Mouse (Mus musculus) embryonic facial prominence, embryonic 12.5 days (tissue): Measurements from ENCODE around the gene Hrc. TPM values are rescaled to one million over a fixed set of nuclear protein-coding genes. Genes with fewer than 3 reads are reported as not detected.

ENCODE experiments used
- ATAC-seq: fragments of 200-750 bp; cut with Nextera tagmentation; 2 replicates; pipeline ENCODE4 v1.8.0; 2017; ENCODE audit not compliant: insufficient number of reproducible peaks, insufficient read depth, low FRiP score, low TSS enrichment
- H3K27ac ChIP-seq: fragments of 300-500 bp; sonication (generic); 2 replicates; pipeline ENCODE4 v1.5.1; 2016; ENCODE audit warnings: mild to moderate bottlenecking
- H3K27me3 ChIP-seq: fragments of 300-500 bp; sonication (generic); 2 replicates; pipeline ENCODE4 v1.6.1; 2016; ENCODE audit warnings: mild to moderate bottlenecking, moderate library complexity
- H3K36me3 ChIP-seq: fragments of 300-500 bp; sonication (generic); 2 replicates; pipeline ENCODE4 v1.6.1; 2016; ENCODE audit warnings: mild to moderate bottlenecking
- H3K4me1 ChIP-seq: fragments of 300-500 bp; sonication (generic); 2 replicates; pipeline ENCODE4 v1.6.1; 2016
- H3K4me2 ChIP-seq: fragments of 300-500 bp; sonication (generic); replicated peaks from 2 replicates; pipeline ENCODE4 v1.6.1; 2016; ENCODE audit warnings: mild to moderate bottlenecking, moderate library complexity
- H3K4me3 ChIP-seq: fragments of 300-500 bp; sonication (generic); 2 replicates; pipeline ENCODE4 v1.5.1; 2016; ENCODE audit warnings: mild to moderate bottlenecking
- H3K9ac ChIP-seq: fragments of 300-500 bp; sonication (generic); 2 replicates; pipeline ENCODE4 v1.6.1; 2016; ENCODE audit warnings: mild to moderate bottlenecking, moderate library complexity
- H3K9me3 ChIP-seq: fragments of 300-500 bp; sonication (generic); 2 replicates; pipeline ENCODE4 v1.6.1; 2016; ENCODE audit warnings: mild to moderate bottlenecking, moderate library complexity
- WGBS: fragments of 180-500 bp; shearing (Covaris S2); methylation state at CpG from one replicate; pipeline ENCODE4 v1.1.7; 2016; 5-methylcytosine and 5-hydroxymethylcytosine counted together
- polyA plus RNA-seq: library from polyadenylated mRNA; unstranded; fragments of >200 nt; fragmentation: Nextera tagmentation; extraction: Ambion mirVana; gene quantifications from 2 replicates; pipeline ENCODE4 v1.2.1, GENCODE M21; 2016

The Hrc gene
- polyA plus RNA-seq, 1 experiment from 2014 or later: 1.5 TPM

DNA sequence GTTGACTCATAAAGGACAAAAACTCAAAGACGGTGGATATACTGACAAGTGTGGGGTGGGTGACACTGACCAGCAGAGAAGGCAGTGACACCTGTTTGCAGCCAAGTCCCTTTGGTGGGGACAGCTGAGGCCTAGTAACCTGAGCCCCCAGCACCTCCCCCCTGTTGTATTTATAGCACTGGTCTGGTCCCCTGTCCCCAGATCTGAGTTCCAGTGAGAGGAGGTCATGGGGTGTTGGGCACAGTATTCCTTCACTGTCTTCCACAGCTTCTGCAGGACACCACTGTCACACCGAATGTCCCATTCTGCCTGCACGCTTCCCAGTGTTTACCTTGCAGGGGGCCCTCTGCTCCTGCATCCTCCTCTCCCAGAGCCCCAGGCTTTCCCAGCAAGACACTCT lies 485 bp upstream of the Hrc start:
- Histone ChIP-seq H3K4me3 (no peak overlapping the region), H3K4me1 (peaks cover 38% of the 10 kb centered on the region), H3K36me3 (no peaks in the 10 kb centered on the region), H3K27me3 (no peaks in the 10 kb centered on the region), H3K9ac (0 out of 2 replicates have a peak overlapping the region, but pooled peaks have one; percentile 54), H3K27ac (peak overlapping the region; percentile 18; the same call in 1 of the 2 replicates), H3K4me2 (peak overlapping the region; percentile 78; the same call in 1 of the 2 replicates), H3K9me3 (no peaks in the 10 kb centered on the region)
- no peak for ATAC-seq
- 24% methylated on average over 3 of the region's 3 CpGs for WGBS

GRCm38 (mm10) chr7:45336319-45336718 lies 1.2 kb downstream of the Hrc start:
- Histone ChIP-seq H3K4me2 (no peak overlapping the region), H3K27me3 (no peaks in the 10 kb centered on the region), H3K9ac (no peak overlapping the region), H3K36me3 (no peaks in the 10 kb centered on the region), H3K9me3 (no peaks in the 10 kb centered on the region), H3K4me1 (peaks cover 52% of the 10 kb centered on the region), H3K27ac (no peak overlapping the region), H3K4me3 (no peak overlapping the region)
- WGBS: 91% methylated on average over 4 of the region's 4 CpGs
- no peak for ATAC-seq

GRCm38 (mm10) chr7:45337469-45337868 lies 2.4 kb downstream of the Hrc start:
- H3K27ac ChIP-seq: peak overlapping the region; percentile 18; the same call in 1 of the 2 replicates
- WGBS: 15% methylated on average over 4 of the region's 4 CpGs
- no peak for ATAC-seq
- peaks cover 51% of the 10 kb centered on the region for H3K4me1 ChIP-seq
- H3K9me3 ChIP-seq: no peaks in the 10 kb centered on the region
- no peak overlapping the region for H3K9ac ChIP-seq
- no peaks in the 10 kb centered on the region for H3K27me3 ChIP-seq
- peak overlapping the region; percentile 93; the same call in 1 of the 2 replicates for H3K4me2 ChIP-seq
- H3K4me3 ChIP-seq: no peak overlapping the region
- no peaks in the 10 kb centered on the region for H3K36me3 ChIP-seq

DNA sequence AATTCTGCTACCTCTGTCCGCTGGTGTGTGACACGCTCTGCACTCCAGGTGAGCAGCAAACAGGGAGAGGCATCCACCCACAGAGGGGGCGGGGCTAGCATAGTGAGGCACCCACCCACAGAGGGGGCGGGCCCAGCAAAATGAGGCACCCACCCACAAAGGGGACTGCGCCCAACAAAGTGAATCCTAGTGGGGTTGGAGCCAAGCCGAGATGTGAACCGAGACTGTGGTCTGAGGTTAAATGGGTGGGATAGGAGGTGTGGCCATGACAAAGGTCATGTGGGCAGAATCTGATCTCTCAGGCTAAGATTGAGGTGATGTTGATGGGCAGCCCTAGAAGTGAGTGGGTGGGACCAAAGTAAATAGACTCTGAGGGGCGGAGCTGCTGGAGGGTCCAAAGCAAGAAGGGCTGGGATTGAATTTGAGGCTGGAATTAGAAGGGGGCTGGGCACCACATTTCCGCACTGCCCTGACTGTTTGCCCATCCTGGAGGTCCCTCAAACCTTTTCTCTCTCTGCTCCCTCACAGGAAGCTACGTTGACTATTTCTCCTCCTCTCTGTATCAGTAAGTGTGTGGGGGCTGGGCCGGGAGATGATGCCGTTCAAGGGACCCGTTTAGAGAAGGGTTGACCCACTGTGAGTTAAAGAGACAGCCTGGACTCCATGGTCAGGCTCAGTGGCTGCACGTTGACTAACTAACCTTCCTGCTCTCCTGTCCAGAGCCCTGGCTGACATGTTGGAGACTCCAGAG lies 3.2 kb downstream of the Hrc start:
- Histone ChIP-seq H3K9ac (peak overlapping the region; percentile 63), H3K4me1 (peaks cover 46% of the 10 kb centered on the region), H3K4me3 (peak overlapping the region; percentile 52), H3K36me3 (no peaks in the 10 kb centered on the region), H3K27me3 (no peaks in the 10 kb centered on the region), H3K4me2 (peak overlapping the region; percentile 93), H3K9me3 (no peaks in the 10 kb centered on the region), H3K27ac (peak overlapping the region; percentile 37; the same call in 1 of the 2 replicates)
- 3% methylated on average over 14 of the region's 14 CpGs for WGBS
- 0 out of 2 replicates have a peak, but pooled peaks have one; percentile 10 for ATAC-seq

DNA sequence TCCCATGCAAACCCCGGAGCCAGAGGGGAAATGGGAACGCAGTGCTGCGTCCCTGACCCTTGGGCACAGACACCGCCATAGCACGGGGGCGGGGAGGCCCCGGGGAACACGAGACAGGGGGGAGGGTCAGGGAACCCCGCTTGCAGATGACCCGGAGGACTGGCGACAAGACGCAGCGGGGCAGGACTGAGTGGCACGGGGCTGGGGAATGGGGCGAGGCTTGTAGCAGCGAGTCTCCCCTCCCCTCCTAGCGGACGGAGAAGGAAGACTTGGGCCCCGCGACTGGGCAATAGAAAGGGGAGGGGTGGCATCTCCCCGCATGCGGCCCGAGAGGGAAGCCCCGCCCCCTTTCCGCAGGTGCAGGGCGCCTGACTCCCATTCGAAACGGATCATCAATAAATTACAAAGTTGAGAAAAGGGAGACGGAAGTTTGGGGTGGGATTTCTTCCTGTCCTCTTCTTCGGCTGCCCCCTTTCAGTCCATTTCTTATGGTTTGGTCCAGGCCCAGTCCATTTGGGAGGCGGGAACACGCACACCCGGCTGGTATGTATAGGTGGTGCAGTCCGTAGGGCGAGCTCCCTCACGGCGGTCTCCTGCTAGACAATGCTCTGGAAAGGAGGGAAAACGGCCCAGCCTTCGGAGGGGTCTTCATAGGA lies 4.4 kb downstream of the Hrc start:
- peak overlapping the region; percentile 50 for H3K27ac ChIP-seq
- H3K4me1 ChIP-seq: peaks cover 41% of the 10 kb centered on the region
- no peaks in the 10 kb centered on the region for H3K9me3 ChIP-seq
- no peaks in the 10 kb centered on the region; the same call in 1 of the 2 replicates for H3K27me3 ChIP-seq
- peak overlapping the region; percentile 63 for H3K9ac ChIP-seq
- H3K4me2 ChIP-seq: peak overlapping the region; percentile 93
- no peaks in the 10 kb centered on the region for H3K36me3 ChIP-seq
- WGBS: under 1% methylated on average over 38 of the region's 39 CpGs
- peak overlapping the region; percentile 52 for H3K4me3 ChIP-seq
- peak; percentile 74 for ATAC-seq

DNA sequence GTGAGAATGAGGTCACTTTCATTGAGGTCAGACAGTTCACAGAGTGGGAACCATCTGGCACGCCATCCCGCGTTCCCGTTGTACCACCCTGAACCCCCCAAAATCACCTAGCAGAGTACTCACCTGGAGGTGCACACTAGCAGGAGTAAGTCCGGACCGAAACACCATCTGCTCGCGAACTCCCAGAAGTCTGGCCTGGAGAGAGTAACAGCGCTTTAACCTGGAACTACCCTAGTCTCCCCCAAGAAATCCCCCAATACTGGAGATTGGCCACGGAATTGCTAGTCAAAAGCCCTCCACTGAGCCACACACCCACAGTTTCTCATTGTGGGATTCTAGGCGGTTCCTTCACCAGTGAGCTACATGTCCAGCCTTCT lies 5.0 kb downstream of the Hrc start:
- no peak for ATAC-seq
- peak overlapping the region; percentile 50 for H3K27ac ChIP-seq
- peak overlapping the region; percentile 93 for H3K4me2 ChIP-seq
- no peaks in the 10 kb centered on the region for H3K36me3 ChIP-seq
- no peaks in the 10 kb centered on the region; the same call in 1 of the 2 replicates for H3K27me3 ChIP-seq
- peaks cover 36% of the 10 kb centered on the region for H3K4me1 ChIP-seq
- H3K9ac ChIP-seq: peak overlapping the region; percentile 63
- 1% methylated on average over 11 of the region's 11 CpGs for WGBS
- peak overlapping the region; percentile 52 for H3K4me3 ChIP-seq
- no peaks in the 10 kb centered on the region for H3K9me3 ChIP-seq

DNA sequence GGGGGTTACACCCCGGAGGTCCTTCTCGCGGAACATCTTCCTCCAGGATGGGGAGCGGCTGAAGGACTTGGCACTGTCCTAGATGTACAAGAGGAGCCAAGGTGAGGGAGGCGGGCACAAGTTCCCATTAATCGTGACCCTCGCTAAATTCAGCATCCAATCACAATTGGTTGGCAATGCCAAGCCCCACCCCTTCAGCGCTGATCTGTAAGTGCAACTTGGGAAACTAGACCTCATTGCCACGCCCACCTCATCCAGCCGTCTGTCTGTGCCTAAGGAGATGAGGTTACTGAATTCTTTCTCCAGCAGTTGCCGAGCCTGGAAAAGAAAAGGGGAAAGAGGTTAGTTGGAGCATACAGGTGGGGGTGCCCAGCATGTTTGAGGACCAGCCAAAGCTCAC lies 5.6 kb downstream of the Hrc start:
- Histone ChIP-seq H3K27ac (peak overlapping the region; percentile 72), H3K36me3 (no peaks in the 10 kb centered on the region), H3K4me2 (peak overlapping the region; percentile 93), H3K9ac (peak overlapping the region; percentile 63), H3K9me3 (no peaks in the 10 kb centered on the region), H3K4me1 (peaks cover 32% of the 10 kb centered on the region), H3K27me3 (no peaks in the 10 kb centered on the region; the same call in 1 of the 2 replicates), H3K4me3 (peak overlapping the region; percentile 52)
- ATAC-seq: no peak
- under 1% methylated on average over 11 of the region's 11 CpGs for WGBS

DNA sequence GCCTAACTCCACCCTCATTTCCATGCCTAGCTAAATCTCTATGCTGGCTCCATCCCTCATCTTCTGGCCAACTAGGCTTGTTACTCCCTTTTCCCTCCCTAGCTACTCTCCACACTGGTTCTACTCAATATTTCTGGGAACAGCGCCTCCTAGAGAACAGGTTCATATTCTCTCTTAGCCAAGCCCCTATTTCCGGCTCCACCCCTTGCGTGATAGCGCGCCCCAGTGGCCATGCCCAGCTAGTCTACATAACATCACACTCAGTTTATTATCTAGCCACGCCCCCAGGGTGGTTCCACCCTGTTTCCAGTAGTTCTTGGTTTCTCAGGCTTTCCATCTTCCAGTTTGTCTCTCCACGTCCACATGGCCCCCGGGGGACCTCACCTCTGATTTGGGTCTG lies 6.2 kb downstream of the Hrc start:
- Histone ChIP-seq H3K27me3 (no peaks in the 10 kb centered on the region; the same call in 1 of the 2 replicates), H3K9me3 (no peaks in the 10 kb centered on the region), H3K4me1 (peaks cover 32% of the 10 kb centered on the region), H3K9ac (no peak overlapping the region), H3K4me3 (peak overlapping the region; percentile 52), H3K36me3 (no peaks in the 10 kb centered on the region), H3K4me2 (peak overlapping the region; percentile 93), H3K27ac (peak overlapping the region; percentile 72)
- WGBS: 2% methylated on average over 8 of the region's 8 CpGs
- ATAC-seq: no peak

DNA sequence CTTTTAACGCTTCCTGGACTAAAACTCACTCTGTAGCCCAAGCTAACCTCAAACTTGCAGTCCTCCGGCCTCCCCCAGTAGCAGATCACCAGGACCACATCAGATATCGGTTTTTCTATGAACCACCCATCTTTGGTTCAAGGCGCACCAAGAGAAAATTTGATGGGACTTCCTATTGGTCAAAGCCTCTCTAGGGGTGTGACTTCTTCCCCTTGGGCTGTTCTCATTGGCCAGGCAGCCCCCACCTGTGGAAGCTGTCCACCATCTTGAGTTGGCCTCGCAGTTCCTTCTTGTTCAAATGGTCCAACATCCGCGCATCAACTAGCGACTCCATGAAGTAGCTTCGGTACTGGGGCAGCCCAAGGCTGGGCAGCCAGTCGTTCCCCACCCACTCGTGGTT lies 7.0 kb downstream of the Hrc start:
- Histone ChIP-seq H3K4me1 (peaks cover 32% of the 10 kb centered on the region), H3K4me3 (no peak overlapping the region), H3K36me3 (no peaks in the 10 kb centered on the region), H3K27ac (no peak overlapping the region; the same call in 1 of the 2 replicates), H3K4me2 (no peak overlapping the region), H3K27me3 (no peaks in the 10 kb centered on the region; the same call in 1 of the 2 replicates), H3K9me3 (no peaks in the 10 kb centered on the region), H3K9ac (no peak overlapping the region)
- no peak for ATAC-seq
- 92% methylated on average over 11 of the region's 11 CpGs for WGBS

DNA sequence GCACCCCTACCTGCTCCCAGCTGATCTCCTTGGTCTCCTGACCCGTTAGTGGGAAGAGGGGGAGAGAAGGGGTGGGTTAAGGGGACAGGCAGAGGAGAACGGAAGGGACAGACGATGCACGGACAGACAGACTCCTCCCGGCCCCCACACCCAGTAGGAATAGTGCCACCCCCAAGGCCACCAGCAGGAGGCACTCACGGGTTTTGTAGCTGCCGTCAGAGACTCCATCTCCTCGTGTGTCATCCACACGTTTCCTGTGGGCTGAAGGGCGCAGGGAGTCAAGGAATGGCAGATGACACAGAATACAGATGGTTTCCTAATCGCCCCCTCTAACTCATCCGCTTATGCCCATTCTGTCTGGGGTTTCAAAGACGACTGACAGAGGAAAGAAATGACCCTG lies 8.5 kb downstream of the Hrc start:
- no peak overlapping the region for H3K4me2 ChIP-seq
- H3K27me3 ChIP-seq: no peaks in the 10 kb centered on the region; the same call in 1 of the 2 replicates
- ATAC-seq: no peak
- H3K4me3 ChIP-seq: no peak overlapping the region
- H3K27ac ChIP-seq: no peak overlapping the region
- no peaks in the 10 kb centered on the region for H3K9me3 ChIP-seq
- no peaks in the 10 kb centered on the region for H3K36me3 ChIP-seq
- no peak overlapping the region for H3K9ac ChIP-seq
- 21% methylated on average over 13 of the region's 13 CpGs for WGBS
- H3K4me1 ChIP-seq: peaks cover 23% of the 10 kb centered on the region

GRCm38 (mm10) chr7:45346905-45347304 lies 11.8 kb downstream of the Hrc start:
- WGBS: 74% methylated on average over 13 of the region's 13 CpGs
- H3K9me3 ChIP-seq: no peaks in the 10 kb centered on the region
- no peaks in the 10 kb centered on the region for H3K36me3 ChIP-seq
- H3K9ac ChIP-seq: no peak overlapping the region
- no peak overlapping the region for H3K4me3 ChIP-seq
- H3K4me2 ChIP-seq: no peak overlapping the region
- ATAC-seq: no peak
- H3K4me1 ChIP-seq: no peaks in the 10 kb centered on the region
- no peak overlapping the region for H3K27ac ChIP-seq
- no peaks in the 10 kb centered on the region; the same call in 1 of the 2 replicates for H3K27me3 ChIP-seq

GRCm38 (mm10) chr7:45353041-45353440 lies 18.0 kb downstream of the Hrc start:
- no peaks in the 10 kb centered on the region for H3K36me3 ChIP-seq
- no peak overlapping the region for H3K9ac ChIP-seq
- H3K27ac ChIP-seq: no peak overlapping the region
- H3K27me3 ChIP-seq: peaks cover 8% of the 10 kb centered on the region; the same call in 1 of the 2 replicates
- no peak overlapping the region for H3K4me2 ChIP-seq
- 22% methylated on average over 5 of the region's 5 CpGs for WGBS
- H3K9me3 ChIP-seq: no peaks in the 10 kb centered on the region
- no peak overlapping the region for H3K4me3 ChIP-seq
- no peaks in the 10 kb centered on the region for H3K4me1 ChIP-seq
- no peak for ATAC-seq
